Mouse (Mus musculus) hindbrain, embryonic 15.5 days (tissue): ENCODE measurements around the gene Nfib. TPM values are rescaled to one million over a fixed set of nuclear protein-coding genes. Genes with fewer than 3 reads are reported as not detected.

Experiments
- ATAC-seq: fragments of 200-750 bp; cut with Nextera tagmentation; 2 replicates; pipeline ENCODE4 v1.8.0; 2017; ENCODE audit warnings: low read depth, moderate number of reproducible peaks, moderate TSS enrichment; ENCODE audit not compliant: low FRiP score
- H3K27ac ChIP-seq: fragments of 300-500 bp; sonication (generic); replicated peaks from 2 replicates; pipeline ENCODE4 v1.5.1; 2015; ENCODE audit warnings: mild to moderate bottlenecking, inconsistent platforms
- H3K27me3 ChIP-seq: fragments of 300-500 bp; sonication (generic); 2 replicates; pipeline ENCODE4 v1.6.1; 2015; ENCODE audit warnings: control low read depth, inconsistent platforms
- H3K36me3 ChIP-seq: fragments of 300-500 bp; sonication (generic); 2 replicates; pipeline ENCODE4 v1.6.1; 2015; ENCODE audit warnings: control low read depth, inconsistent platforms
- H3K4me1 ChIP-seq: fragments of 300-500 bp; sonication (generic); replicated peaks from 2 replicates; pipeline ENCODE4 v1.6.1; 2015; ENCODE audit warnings: control low read depth, inconsistent platforms
- H3K4me2 ChIP-seq: fragments of 300-500 bp; sonication (generic); 2 replicates; pipeline ENCODE4 v1.6.1; 2015; ENCODE audit warnings: moderate library complexity, mild to moderate bottlenecking, inconsistent platforms
- H3K4me3 ChIP-seq: fragments of 300-500 bp; sonication (generic); 2 replicates; pipeline ENCODE4 v1.5.1; 2015; ENCODE audit warnings: mild to moderate bottlenecking, inconsistent platforms
- H3K9ac ChIP-seq: fragments of 300-500 bp; sonication (generic); 2 replicates; pipeline ENCODE4 v1.6.1; 2015; ENCODE audit warnings: inconsistent platforms
- H3K9me3 ChIP-seq: fragments of 300-500 bp; sonication (generic); 2 replicates; pipeline ENCODE4 v1.6.1; 2016; ENCODE audit warnings: control low read depth, inconsistent platforms
- WGBS: fragments of 180-500 bp; shearing (Covaris S2); methylation state at CpG from one replicate; pipeline ENCODE4 v1.1.7; 2015; 5-methylcytosine and 5-hydroxymethylcytosine counted together
- polyA plus RNA-seq: library from polyadenylated mRNA; unstranded; fragments of >200 nt; fragmentation: Nextera tagmentation; extraction: Ambion mirVana; gene quantifications from 2 replicates; pipeline ENCODE4 v1.2.1, GENCODE M21; 2015

Gene Nfib
- polyA plus RNA-seq, 1 experiment from 2014 or later = 72.5 TPM

DNA sequence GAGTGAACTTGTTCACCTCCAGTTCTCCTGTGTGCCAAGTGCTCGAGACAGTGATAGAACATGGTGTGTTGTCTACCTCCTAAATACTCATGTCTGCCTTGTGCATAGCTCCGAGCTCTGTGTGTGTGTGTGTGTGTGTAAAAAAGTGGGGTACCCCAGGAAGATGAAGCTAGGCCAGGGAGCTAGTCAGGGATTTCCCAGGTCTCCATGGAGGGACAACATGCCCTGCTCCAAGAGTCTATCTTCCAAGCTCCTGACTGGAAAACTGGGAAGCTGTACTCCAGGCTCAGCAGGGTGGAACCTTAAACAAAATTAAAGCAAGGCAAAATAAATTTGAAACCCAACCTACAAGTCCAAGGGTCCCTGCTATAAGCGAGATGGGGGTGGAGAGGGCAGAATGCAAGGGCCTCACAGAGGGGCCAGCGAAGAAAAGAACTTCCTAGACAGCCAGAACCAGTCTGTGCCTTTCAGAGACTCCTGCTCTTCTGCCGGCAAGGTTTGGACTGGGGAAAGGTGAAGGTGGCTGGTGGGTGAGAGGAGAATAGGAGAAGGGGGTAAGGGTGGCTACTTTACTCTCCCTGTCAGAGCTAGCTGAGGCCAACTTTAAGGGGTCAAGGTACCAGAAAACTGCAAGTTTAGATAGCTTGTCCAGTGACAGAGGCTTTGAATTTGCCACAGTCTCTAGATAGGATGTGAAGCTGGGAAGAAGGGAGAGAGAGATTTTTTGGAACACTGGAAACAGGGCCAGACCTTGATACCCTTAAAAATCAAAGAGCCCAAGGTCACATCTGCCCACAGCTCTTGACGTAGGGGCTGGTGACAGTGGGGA is 169.7 kb downstream of the Nfib start:
- no peak for ATAC-seq
- H3K4me3 ChIP-seq = peak overlapping the region; percentile 35; the same call in 1 of the 2 replicates
- H3K27me3 ChIP-seq = peaks cover 16% of the 10 kb centered on the region; the same call in 1 of the 2 replicates
- H3K9me3 ChIP-seq = no peaks in the 10 kb centered on the region
- 48% methylated on average over 6 of the region's 6 CpGs for WGBS
- peak overlapping the region; percentile 60 for H3K4me2 ChIP-seq
- H3K9ac ChIP-seq = peak overlapping the region; percentile 39; the same call in 1 of the 2 replicates
- peak overlapping the region; percentile 69 for H3K27ac ChIP-seq
- peaks cover 67% of the 10 kb centered on the region for H3K4me1 ChIP-seq
- no peaks in the 10 kb centered on the region for H3K36me3 ChIP-seq

DNA sequence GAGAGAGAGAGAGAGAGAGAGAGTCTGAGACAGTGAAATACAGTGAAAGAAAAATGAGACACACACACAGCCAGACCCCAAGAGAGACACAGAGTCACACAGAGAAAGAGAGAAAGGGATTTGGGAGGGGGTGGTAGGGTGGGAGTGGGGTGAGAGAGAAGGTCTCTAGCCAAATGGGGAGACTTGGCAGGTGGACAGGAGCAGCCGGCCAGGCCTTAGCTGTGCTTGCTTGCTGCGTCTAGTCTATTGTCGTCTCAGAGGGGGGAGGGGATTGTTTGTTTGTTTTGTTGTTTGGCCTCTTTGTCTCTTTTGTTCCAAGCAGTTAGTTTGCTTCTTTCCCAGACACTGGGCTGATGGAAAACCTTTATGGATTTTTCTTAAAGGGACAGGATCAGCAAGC is 172.3 kb downstream of the Nfib start:
- Histone ChIP-seq H3K27ac (peak overlapping the region; percentile 85), H3K9me3 (no peaks in the 10 kb centered on the region), H3K36me3 (no peaks in the 10 kb centered on the region), H3K27me3 (peaks cover 12% of the 10 kb centered on the region; the same call in 1 of the 2 replicates), H3K9ac (no peak overlapping the region), H3K4me3 (no peak overlapping the region), H3K4me2 (peak overlapping the region; percentile 31), H3K4me1 (peaks cover 60% of the 10 kb centered on the region)
- WGBS = 15% methylated on average over 3 of the region's 3 CpGs
- ATAC-seq = peak; percentile 84

DNA sequence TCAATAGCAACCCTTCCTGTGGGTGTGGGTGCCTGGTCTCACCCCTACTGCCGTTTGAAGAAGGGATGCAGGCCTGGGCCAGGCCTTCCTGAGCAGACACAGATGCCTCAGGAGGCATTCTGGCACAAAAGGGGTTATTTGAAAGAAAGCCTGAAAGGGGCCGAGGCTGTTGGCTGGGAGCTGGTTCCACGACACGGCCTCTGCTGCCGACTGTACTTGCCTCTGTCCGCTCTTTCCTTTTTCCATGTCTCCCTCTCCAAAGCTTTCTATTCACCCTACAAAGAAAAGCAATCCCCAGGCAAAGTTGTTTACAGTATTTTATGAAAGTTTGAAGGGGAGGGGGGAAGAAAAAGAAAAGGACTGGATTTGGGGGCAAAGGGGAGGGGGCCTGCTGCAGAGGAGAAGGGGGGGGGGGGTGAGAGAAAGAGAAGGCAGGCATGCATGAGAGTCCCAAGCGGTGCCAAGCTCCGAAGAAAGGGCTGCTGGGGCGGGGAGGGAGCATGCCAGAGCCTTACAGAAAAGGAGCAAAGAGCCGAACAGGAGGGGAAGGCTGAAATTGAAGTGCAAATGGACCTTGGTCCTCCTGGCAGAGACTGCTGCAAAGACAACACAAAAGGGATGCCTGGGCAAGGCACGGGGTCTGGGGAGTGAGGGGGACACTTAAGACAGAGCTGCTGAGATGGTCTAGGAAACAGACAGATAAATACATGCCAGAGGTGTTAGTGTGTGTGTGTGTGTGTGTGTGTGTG is 172.9 kb downstream of the Nfib start:
- peaks cover 54% of the 10 kb centered on the region for H3K4me1 ChIP-seq
- no peaks in the 10 kb centered on the region for H3K9me3 ChIP-seq
- peaks cover 12% of the 10 kb centered on the region; the same call in 1 of the 2 replicates for H3K27me3 ChIP-seq
- 4% methylated on average over 11 of the region's 11 CpGs for WGBS
- H3K27ac ChIP-seq = peak overlapping the region; percentile 85
- no peaks in the 10 kb centered on the region for H3K36me3 ChIP-seq
- no peak overlapping the region for H3K9ac ChIP-seq
- H3K4me2 ChIP-seq = peak overlapping the region; percentile 31
- peak; percentile 88 for ATAC-seq
- no peak overlapping the region for H3K4me3 ChIP-seq

DNA sequence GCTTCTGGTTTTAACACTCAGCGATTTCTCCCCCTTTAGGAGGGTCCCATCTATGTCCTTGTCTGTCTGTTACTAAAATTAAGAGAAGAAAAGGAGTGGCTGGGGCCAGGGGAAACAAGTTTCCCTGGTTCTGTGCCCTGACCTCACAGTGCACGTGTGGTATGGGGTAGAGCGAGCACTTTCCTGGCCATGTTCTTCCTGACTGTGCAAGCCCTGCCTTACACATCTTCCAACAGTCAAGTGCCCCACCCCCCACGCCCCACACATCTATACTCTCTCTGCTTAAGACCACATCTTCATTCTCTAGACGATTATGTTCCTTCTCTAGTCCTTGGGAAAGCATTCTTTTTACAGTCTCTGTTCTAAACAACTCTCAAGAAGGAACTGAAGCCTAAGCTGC is 173.6 kb downstream of the Nfib start:
- no peak for ATAC-seq
- peaks cover 48% of the 10 kb centered on the region for H3K4me1 ChIP-seq
- H3K27ac ChIP-seq = peak overlapping the region; percentile 85
- H3K27me3 ChIP-seq = peaks cover 12% of the 10 kb centered on the region; the same call in 1 of the 2 replicates
- peak overlapping the region; percentile 31 for H3K4me2 ChIP-seq
- no peaks in the 10 kb centered on the region for H3K9me3 ChIP-seq
- H3K4me3 ChIP-seq = no peak overlapping the region
- H3K36me3 ChIP-seq = no peaks in the 10 kb centered on the region
- H3K9ac ChIP-seq = no peak overlapping the region
- WGBS = 39% methylated on average over 5 of the region's 5 CpGs

DNA sequence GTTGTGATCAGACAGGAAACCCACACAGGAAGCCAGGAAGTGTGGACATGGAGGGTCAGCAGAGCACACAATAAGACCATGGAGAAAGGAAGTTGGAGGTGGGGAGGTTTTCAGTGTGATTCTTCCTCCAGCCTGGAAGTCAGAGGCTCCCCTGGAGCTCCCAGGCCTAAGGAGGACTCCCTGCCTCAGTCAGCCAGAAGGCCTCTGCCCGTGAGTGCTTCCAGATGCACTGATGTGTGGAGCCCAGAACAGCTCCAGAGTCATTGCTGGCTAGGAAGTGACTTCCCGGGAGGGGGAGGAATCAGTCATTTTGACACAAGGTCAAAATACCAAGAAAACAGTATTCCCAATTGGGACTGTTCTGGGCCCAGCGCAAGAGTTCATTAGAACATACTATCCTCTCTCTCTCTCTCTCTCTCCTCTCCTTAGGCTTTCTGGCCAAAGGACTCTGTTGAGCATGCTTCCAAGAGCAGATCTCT is 174.6 kb downstream of the Nfib start:
- Histone ChIP-seq H3K4me3 (no peak overlapping the region), H3K27me3 (peaks cover 8% of the 10 kb centered on the region; the same call in 1 of the 2 replicates), H3K27ac (peak overlapping the region; percentile 85), H3K4me1 (peaks cover 37% of the 10 kb centered on the region), H3K36me3 (no peaks in the 10 kb centered on the region), H3K9me3 (no peaks in the 10 kb centered on the region), H3K4me2 (no peak overlapping the region), H3K9ac (no peak overlapping the region)
- WGBS = 61% methylated on average over 3 of the region's 3 CpGs
- no peak for ATAC-seq

DNA sequence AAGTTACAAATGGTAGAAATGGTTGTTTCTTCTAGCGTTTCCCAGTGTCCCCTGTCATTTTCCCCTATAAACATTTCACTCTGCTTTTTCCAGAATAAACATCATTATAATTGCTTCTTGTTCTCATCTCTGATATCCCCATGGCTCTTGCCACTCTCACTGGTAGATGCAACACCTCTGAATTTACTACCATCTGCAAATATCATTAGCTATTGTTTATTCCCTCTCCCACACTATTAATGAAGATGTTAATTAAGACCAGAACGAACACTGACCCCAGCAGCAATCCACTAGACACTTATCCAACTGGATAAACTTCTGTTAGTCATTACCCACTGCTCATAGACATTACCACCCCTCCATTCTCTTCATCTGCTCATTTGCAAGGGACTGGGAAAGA is 176.6 kb downstream of the Nfib start:
- H3K4me3 ChIP-seq = no peak overlapping the region
- 54% methylated on average over 2 of the region's 2 CpGs for WGBS
- no peaks in the 10 kb centered on the region for H3K27me3 ChIP-seq
- H3K27ac ChIP-seq = no peak overlapping the region
- H3K9me3 ChIP-seq = no peaks in the 10 kb centered on the region
- no peak overlapping the region for H3K9ac ChIP-seq
- no peaks in the 10 kb centered on the region for H3K36me3 ChIP-seq
- no peak overlapping the region for H3K4me2 ChIP-seq
- ATAC-seq = no peak
- H3K4me1 ChIP-seq = peaks cover 30% of the 10 kb centered on the region

DNA sequence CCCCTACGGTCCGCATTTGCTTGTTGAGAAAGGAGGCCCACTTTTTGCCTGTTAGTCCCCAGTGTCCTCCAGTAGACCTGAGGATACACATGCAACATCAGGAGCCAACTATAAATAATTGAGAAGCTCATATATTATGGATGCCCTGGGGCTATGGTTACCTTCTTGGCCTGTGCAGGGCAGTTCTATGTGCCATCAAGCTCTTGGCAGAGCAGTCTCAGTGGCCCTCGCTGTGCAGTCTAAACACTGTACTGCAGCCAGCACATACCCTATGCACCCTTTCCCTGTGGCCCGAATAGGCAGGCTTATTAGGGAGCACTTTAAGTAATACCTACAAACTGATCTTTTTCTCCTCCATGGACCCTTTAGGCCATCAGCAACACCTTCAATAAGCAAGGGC is 185.6 kb downstream of the Nfib start:
- 72% methylated on average over 4 of the region's 4 CpGs for WGBS
- Histone ChIP-seq H3K36me3 (no peaks in the 10 kb centered on the region), H3K4me2 (no peak overlapping the region), H3K9ac (no peak overlapping the region), H3K4me3 (no peak overlapping the region), H3K9me3 (no peaks in the 10 kb centered on the region), H3K4me1 (no peaks in the 10 kb centered on the region), H3K27ac (no peak overlapping the region), H3K27me3 (no peaks in the 10 kb centered on the region)
- 0 out of 2 replicates have a peak, but pooled peaks have one; percentile 45 for ATAC-seq

DNA sequence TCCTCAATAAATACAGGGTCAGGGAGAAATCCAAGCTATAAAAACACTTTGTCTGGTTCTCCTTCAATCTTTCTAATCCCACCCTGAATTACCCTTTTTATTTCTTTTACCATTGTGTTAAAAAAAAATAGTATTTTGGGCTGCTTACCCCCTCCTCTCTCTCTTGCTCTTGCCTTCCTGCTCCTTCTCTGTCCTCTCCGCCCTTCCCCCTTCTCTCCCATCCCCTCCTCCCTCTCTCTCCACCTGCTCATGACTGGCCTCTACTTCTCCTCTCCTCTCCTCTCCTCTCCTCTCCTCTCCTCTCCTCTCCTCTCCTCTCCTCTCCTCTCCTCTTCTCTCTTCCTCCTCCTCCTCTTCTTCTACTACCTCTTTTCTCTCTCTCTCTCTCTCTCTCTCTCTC is 187.4 kb downstream of the Nfib start:
- Histone ChIP-seq H3K4me1 (peaks cover 3% of the 10 kb centered on the region; the same call in 1 of the 2 replicates), H3K9me3 (no peaks in the 10 kb centered on the region), H3K27me3 (no peaks in the 10 kb centered on the region), H3K9ac (no peak overlapping the region), H3K4me2 (no peak overlapping the region), H3K27ac (no peak overlapping the region), H3K4me3 (no peak overlapping the region), H3K36me3 (no peaks in the 10 kb centered on the region)
- no peak for ATAC-seq
- WGBS = 86% methylated on average over 1 of the region's 1 CpGs

DNA sequence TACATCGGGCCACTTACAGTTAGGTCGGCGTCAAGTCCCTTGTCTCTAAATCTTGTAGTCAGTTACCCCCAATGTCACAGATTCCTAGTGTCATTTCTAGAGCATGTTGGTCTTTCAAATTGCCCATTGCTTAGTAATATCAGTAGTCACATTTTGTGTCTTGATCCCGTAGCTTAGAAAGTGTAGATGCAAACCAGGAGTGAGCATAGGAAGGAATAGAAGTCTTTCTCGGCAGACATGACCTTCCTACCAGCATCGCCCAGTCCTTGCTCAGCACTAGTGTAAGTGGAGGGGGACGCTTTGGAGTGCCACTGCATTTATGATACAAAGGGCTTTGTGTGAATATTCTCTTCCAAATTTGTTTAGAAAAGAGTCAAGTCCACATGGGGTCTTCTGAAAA is 188.2 kb downstream of the Nfib start:
- Histone ChIP-seq H3K9ac (no peak overlapping the region), H3K36me3 (no peaks in the 10 kb centered on the region), H3K9me3 (no peaks in the 10 kb centered on the region), H3K4me3 (no peak overlapping the region), H3K27ac (peak overlapping the region; percentile 28; the same call in 1 of the 2 replicates), H3K4me2 (no peak overlapping the region), H3K27me3 (no peaks in the 10 kb centered on the region), H3K4me1 (peaks cover 7% of the 10 kb centered on the region)
- no peak for ATAC-seq
- WGBS = 72% methylated on average over 7 of the region's 7 CpGs

DNA sequence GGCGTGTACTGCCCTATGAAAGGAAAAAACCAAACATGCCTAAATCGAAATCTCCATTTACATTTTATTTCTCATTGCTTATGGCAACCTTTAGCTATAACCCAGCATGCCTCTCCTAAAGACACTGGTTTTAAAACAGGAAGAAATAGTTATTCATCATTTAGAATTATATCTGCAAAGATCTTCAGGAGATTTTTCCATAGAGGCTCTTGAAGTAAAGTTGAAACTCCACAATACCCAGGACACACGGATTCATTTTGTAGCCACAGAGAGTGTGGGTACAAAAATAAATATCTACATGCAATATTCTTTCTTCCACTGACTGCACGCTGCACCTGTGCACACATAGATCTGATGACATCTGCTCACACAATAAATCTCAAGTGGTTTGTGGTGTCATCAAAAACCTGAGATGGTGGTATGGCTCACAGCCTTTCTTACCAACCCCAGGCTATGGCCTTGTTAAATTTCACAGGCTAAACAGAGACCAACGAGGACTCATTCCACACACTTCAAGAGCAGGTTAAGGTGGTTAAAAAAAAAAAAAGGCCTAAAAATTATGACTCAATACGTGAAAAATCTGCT is 189.2 kb downstream of the Nfib start:
- ATAC-seq = no peak
- WGBS = 76% methylated on average over 6 of the region's 6 CpGs
- H3K27ac ChIP-seq = no peak overlapping the region
- H3K9me3 ChIP-seq = no peaks in the 10 kb centered on the region
- peaks cover 16% of the 10 kb centered on the region for H3K4me1 ChIP-seq
- no peak overlapping the region for H3K4me2 ChIP-seq
- no peak overlapping the region for H3K4me3 ChIP-seq
- H3K36me3 ChIP-seq = no peaks in the 10 kb centered on the region
- no peak overlapping the region for H3K9ac ChIP-seq
- no peaks in the 10 kb centered on the region for H3K27me3 ChIP-seq

DNA sequence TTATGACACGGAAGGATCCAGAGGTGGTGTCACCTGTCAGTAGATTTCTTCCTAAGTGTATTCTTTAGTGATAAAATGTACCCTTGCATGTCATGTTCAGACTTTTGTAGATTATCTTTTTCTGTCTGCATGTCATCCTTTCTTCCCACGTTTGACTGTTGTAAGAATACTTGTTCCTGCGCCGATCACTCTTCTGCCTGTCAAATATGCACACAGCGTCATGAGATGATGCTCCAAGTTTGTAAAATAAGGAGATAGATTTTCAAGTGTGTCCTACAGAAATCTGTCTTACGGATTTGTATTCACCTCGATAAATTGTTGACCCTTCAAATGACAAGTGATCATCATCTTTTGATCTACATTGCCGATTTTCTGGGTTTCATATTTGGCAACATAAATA is 190.6 kb downstream of the Nfib start:
- ATAC-seq = no peak
- Histone ChIP-seq H3K4me3 (no peak overlapping the region), H3K27ac (no peak overlapping the region), H3K36me3 (no peaks in the 10 kb centered on the region), H3K4me1 (peaks cover 22% of the 10 kb centered on the region), H3K9ac (peak overlapping the region; percentile 10; the same call in 1 of the 2 replicates), H3K4me2 (no peak overlapping the region), H3K9me3 (no peaks in the 10 kb centered on the region), H3K27me3 (no peaks in the 10 kb centered on the region)
- 90% methylated on average over 8 of the region's 8 CpGs for WGBS

DNA sequence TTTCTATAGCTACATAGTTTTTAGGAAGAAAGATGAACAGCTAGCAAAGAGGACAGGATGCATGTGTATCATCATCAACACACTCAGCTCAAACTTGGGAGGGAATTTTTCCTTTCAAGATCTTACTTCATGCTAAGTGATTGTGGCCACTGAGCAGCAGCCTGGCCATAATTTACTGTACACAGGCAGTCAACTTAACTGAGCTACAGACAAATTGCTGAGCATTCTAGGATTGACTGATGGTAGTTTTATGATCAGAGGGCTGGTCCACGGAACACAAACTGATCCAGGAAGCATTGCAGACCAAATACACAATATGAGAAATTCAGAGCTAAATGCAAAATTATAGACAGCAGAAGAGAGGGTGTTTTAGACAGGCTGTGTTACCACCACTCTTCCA is 191.2 kb downstream of the Nfib start:
- no peaks in the 10 kb centered on the region for H3K27me3 ChIP-seq
- no peaks in the 10 kb centered on the region for H3K9me3 ChIP-seq
- H3K4me2 ChIP-seq = peak overlapping the region; percentile 100
- no peak overlapping the region for H3K9ac ChIP-seq
- peak overlapping the region; percentile 40; the same call in 1 of the 2 replicates for H3K27ac ChIP-seq
- H3K4me1 ChIP-seq = peaks cover 22% of the 10 kb centered on the region
- ATAC-seq = no peak
- 53% methylated on average over 1 of the region's 1 CpGs for WGBS
- H3K36me3 ChIP-seq = no peaks in the 10 kb centered on the region
- H3K4me3 ChIP-seq = no peak overlapping the region
